Comparison of ENCODE assay signal across 9 mouse cellular contexts in the genomic region with DNA sequence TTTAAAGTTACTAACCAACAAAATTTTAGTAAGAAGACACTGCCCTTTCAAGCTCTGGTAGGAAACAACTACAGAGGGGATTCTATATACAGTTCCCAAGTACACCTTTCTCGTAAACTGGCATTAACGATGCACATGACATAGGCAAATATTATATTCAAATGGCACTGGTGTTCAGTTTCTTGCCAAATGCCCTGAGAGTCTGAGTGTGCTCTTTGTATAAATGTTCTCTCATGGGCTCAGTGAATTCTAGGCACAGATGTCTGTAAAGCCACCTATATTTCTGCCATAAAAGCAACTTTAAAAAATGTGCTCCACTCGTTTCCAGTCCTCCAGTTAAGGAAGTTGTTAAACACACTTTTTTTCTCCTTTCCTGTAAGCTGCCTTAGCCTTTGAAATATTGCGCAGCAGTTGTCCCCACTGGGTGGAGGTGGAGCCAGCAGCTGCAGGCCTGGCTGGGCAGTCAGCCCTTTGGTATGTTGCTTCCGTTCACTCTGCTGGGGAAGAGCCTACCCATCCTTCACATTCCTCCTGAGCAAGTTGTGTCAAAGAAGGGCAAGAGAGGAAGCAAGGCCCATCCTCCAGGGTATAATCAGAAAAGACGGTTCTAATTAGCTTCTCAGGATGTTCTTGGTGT.
A peak's percentile ranks its signal among the peaks of the same experiment; 100 is the strongest.
DNase-seq lines count a peak whose midpoint lies in the region; ATAC-seq and TF ChIP-seq lines count a peak whose summit lies in the region.
"Had no signal": no experiment of that assay in that cellular context is flagged by ENCODE, and none has a peak within 500 bp of the region (broad histone marks: within the 10 kb centered on the region; RNA-seq: fewer than 3 reads in every experiment).

No protein-coding gene starts in this region.

- H3K79me2 ChIP-seq in macrophage (ENCODE audit: inconsistent target), result no peaks in the 10 kb centered on the region

- no peak overlapping the region for H3K9ac ChIP-seq in kidney, embryonic 14.5 days (ENCODE audit: low read depth, low read length)
- no peak overlapping the region for H3K9ac ChIP-seq in hindbrain, embryonic 16.5 days (ENCODE audit: low read depth, low read length)
- H3K9ac ChIP-seq: heart, embryonic 13.5 days had no signal

- no peaks in the 10 kb centered on the region for H3K27me3 ChIP-seq in kidney, embryonic 14.5 days (ENCODE audit: control insufficient read depth, insufficient read depth, low read length)
- no peaks in the 10 kb centered on the region for H3K27me3 ChIP-seq in hindbrain, embryonic 16.5 days (replicated peaks; ENCODE audit: control insufficient read depth, insufficient read depth, low read length)

- no peaks in the 10 kb centered on the region for H3K36me3 ChIP-seq in kidney, embryonic 14.5 days (ENCODE audit: control insufficient read depth, insufficient read depth, low read length)
- no peaks in the 10 kb centered on the region for H3K36me3 ChIP-seq in macrophage (ENCODE audit: inconsistent target)
- no peaks in the 10 kb centered on the region for H3K36me3 ChIP-seq in hindbrain, embryonic 16.5 days (ENCODE audit: control insufficient read depth, insufficient read depth, low read length)
- H3K36me3 ChIP-seq: heart, embryonic 13.5 days had no signal

- DNase-seq in lung, adult 18-20 months, result peak; percentile 37 to 46
- DNase-seq in lung, adult 2 months, result no peak
- peak; percentile 11 to 42 for DNase-seq in gastrocnemius, adult 8-10 months (ENCODE audit: low spot score in 2 of 2)
- no peak for DNase-seq in left cerebral cortex, adult 18-20 months (ENCODE audit: low spot score in 2 of 2)
- DNase-seq in ovary, adult 18-20 months (ENCODE audit: low spot score), result no peak

- H3K27ac ChIP-seq in kidney, embryonic 14.5 days (ENCODE audit: low read depth, low read length), result no peak overlapping the region; the same call in 1 of the 2 replicates
- peak overlapping the region; percentile 66 for H3K27ac ChIP-seq in macrophage
- no peak overlapping the region for H3K27ac ChIP-seq in hindbrain, embryonic 16.5 days (ENCODE audit: low read depth, low read length)
- H3K27ac ChIP-seq: heart, embryonic 13.5 days had no signal

- H3K9me3 ChIP-seq in kidney, embryonic 14.5 days (ENCODE audit: control insufficient read depth, low read length), result no peaks in the 10 kb centered on the region
- H3K9me3 ChIP-seq in hindbrain, embryonic 16.5 days (ENCODE audit: control insufficient read depth, low read length), result no peaks in the 10 kb centered on the region
- H3K9me3 ChIP-seq: heart, embryonic 13.5 days had no signal

- peaks cover 14% of the 10 kb centered on the region for H3K4me1 ChIP-seq in lung, adult 2 months (ENCODE audit: control insufficient read depth, insufficient read depth, low read length)
- H3K4me1 ChIP-seq in kidney, embryonic 14.5 days (ENCODE audit: control insufficient read depth, insufficient read depth, low read length), result 0 out of 2 replicates have a peak, but pooled peaks cover 5% of the 10 kb centered on the region
- H3K4me1 ChIP-seq in hindbrain, embryonic 16.5 days (ENCODE audit: control insufficient read depth, insufficient read depth, low read depth, low read length), result 0 out of 2 replicates have a peak, but pooled peaks cover 3% of the 10 kb centered on the region

- ATAC-seq in kidney, embryonic 14.5 days (ENCODE audit: low FRiP score, low TSS enrichment), result peak; percentile 80; the same call in 1 of the 2 replicates
- ATAC-seq in hindbrain, embryonic 16.5 days, result no peak

- no peak overlapping the region for H3K4me3 ChIP-seq in lung, adult 2 months (replicated peaks; ENCODE audit: extremely low read depth, low read depth, low read length)
- no peak overlapping the region for H3K4me3 ChIP-seq in kidney, embryonic 14.5 days (ENCODE audit: low read length)
- no peak overlapping the region for H3K4me3 ChIP-seq in macrophage (ENCODE audit: inconsistent target)
- H3K4me3 ChIP-seq in hindbrain, embryonic 16.5 days (ENCODE audit: low read length), result no peak overlapping the region
- H3K4me3 ChIP-seq: heart, embryonic 13.5 days had no signal

- TF ChIP-seq POLR2A in lung, adult 2 months (IDR thresholded peaks at IDR 0.05; ENCODE audit: borderline replicate concordance, extremely low read depth, low read depth, low read length), result no peak

- no peak overlapping the region for H3K4me2 ChIP-seq in kidney, embryonic 14.5 days (replicated peaks; ENCODE audit: low read depth, low read length)
- no peak overlapping the region for H3K4me2 ChIP-seq in hindbrain, embryonic 16.5 days (ENCODE audit: low read length)
- H3K4me2 ChIP-seq: heart, embryonic 13.5 days had no signal

- no peak for TF ChIP-seq CTCF in lung, adult 2 months (IDR thresholded peaks at IDR 0.05; ENCODE audit: insufficient read depth, low read length)

- WGBS in lung, adult 2 months, result 29% methylated on average over 6 of the region's 6 CpGs
- 37% methylated on average over 6 of the region's 6 CpGs for WGBS in kidney, embryonic 14.5 days
- 8% methylated on average over 6 of the region's 6 CpGs for WGBS in macrophage (ENCODE audit: missing documents)
- WGBS in hindbrain, embryonic 16.5 days, result 56% methylated on average over 6 of the region's 6 CpGs

Comparison
In these comparisons a context has a peak if more than half of its experiments do, and no peak if none do; other contexts are left out.
1. DNase-seq: peak in lung, adult 18-20 months (2 of 2) and gastrocnemius, adult 8-10 months (2 of 2); none in lung, adult 2 months (single experiment), left cerebral cortex, adult 18-20 months (0 of 2) and ovary, adult 18-20 months (single experiment).